Mouse (Mus musculus) A20 (cell line): ENCODE data around the gene Rapgef5.

Source experiments
- DNase-seq: peaks from one replicate; pipeline ENCODE4 v3.0.0-alpha.2; 2011; ENCODE audit warnings: low read depth, low spot score

Gene Rapgef5

GRCm38 (mm10) chr12:117516179-117516578, at the start of gene Rapgef5:
Gene Rapgef5 (plus strand): TSS chr12:117516479.
- DNase-seq, result no peak

- DNase-seq, result no peak
These were observed 48.0 kb upstream of the Rapgef5 start for GRCm38 (mm10) chr12:117468329-117468728.

- DNase-seq, result peak; percentile 28
These were observed 37.3 kb upstream of the Rapgef5 start for GRCm38 (mm10) chr12:117479014-117479413.

GRCm38 (mm10) chr12:117479680-117480079, 36.6 kb upstream of the Rapgef5 start:
- DNase-seq, result no peak

GRCm38 (mm10) chr12:117480958-117481357, 35.3 kb upstream of the Rapgef5 start:
- DNase-seq, result no peak

- no peak for DNase-seq
These were observed 33.6 kb upstream of the Rapgef5 start for GRCm38 (mm10) chr12:117482665-117483064.

GRCm38 (mm10) chr12:117486118-117487057, 29.9 kb upstream of the Rapgef5 start:
- DNase-seq, result no peak

GRCm38 (mm10) chr12:117496501-117497176, 19.6 kb upstream of the Rapgef5 start:
- no peak for DNase-seq

- no peak for DNase-seq
These were observed 18.9 kb upstream of the Rapgef5 start for GRCm38 (mm10) chr12:117497361-117497760.

- no peak for DNase-seq
These were observed 17.0 kb upstream of the Rapgef5 start for GRCm38 (mm10) chr12:117499242-117499641.

GRCm38 (mm10) chr12:117501180-117501579, 15.1 kb upstream of the Rapgef5 start:
- DNase-seq, result no peak

GRCm38 (mm10) chr12:117502834-117503233, 13.4 kb upstream of the Rapgef5 start:
- DNase-seq, result no peak

- no peak for DNase-seq
These were observed 11.1 kb upstream of the Rapgef5 start for GRCm38 (mm10) chr12:117505163-117505562.

GRCm38 (mm10) chr12:117507772-117508171, 8.5 kb upstream of the Rapgef5 start:
- peak; percentile 30 for DNase-seq

- DNase-seq, result no peak
These were observed 6.4 kb upstream of the Rapgef5 start for GRCm38 (mm10) chr12:117509919-117510318.

- no peak for DNase-seq
These were observed 3.8 kb upstream of the Rapgef5 start for GRCm38 (mm10) chr12:117512468-117512867.

- DNase-seq, result no peak
These were observed 2.9 kb upstream of the Rapgef5 start for GRCm38 (mm10) chr12:117513150-117513932.

GRCm38 (mm10) chr12:117517275-117517936, 1.1 kb downstream of the Rapgef5 start:
- no peak for DNase-seq

- DNase-seq, result no peak
These were observed 8.2 kb downstream of the Rapgef5 start for GRCm38 (mm10) chr12:117524311-117525013.

- no peak for DNase-seq
These were observed 11.6 kb downstream of the Rapgef5 start for GRCm38 (mm10) chr12:117527889-117528288.
